Mouse (Mus musculus) E14TG2a.4 (cell line): Measurements from ENCODE around the gene Gstm2.
"Not testable (repeated sequence)": the region's sequence is repeated elsewhere in the genome, so short reads cannot be mapped to it uniquely, and the experiment has no call there.

ENCODE experiments used
- H3K27me3 ChIP-seq: 2 replicates; pipeline ENCODE4 v1.6.1; 2014; ENCODE audit warnings: low read length, control low read depth; ENCODE audit not compliant: insufficient read depth
- H3K36me3 ChIP-seq: 2 replicates; pipeline ENCODE4 v1.6.1; 2014; ENCODE audit warnings: low read length, control low read depth; ENCODE audit not compliant: insufficient read depth
- H3K4me1 ChIP-seq: replicated peaks from 2 replicates; pipeline ENCODE4 v1.6.1; 2014; ENCODE audit warnings: low read depth, low read length, control low read depth
- H3K4me3 ChIP-seq: replicated peaks from 2 replicates; pipeline ENCODE4 v1.5.1; 2014; ENCODE audit warnings: mild to moderate bottlenecking, low read length
- H3K9me3 ChIP-seq: 2 replicates; pipeline ENCODE4 v1.6.1; 2014; ENCODE audit warnings: low read length, control low read depth
- CTCF ChIP-seq: conservative IDR thresholded peaks from 2 replicates; pipeline ENCODE4 v1.5.1; 2014; ENCODE audit warnings: low read length
- NANOG ChIP-seq: IDR thresholded peaks from 2 replicates; pipeline ENCODE4 v1.6.1; 2014; ENCODE audit warnings: borderline replicate concordance, low read length, mixed read lengths
- POU5F1 ChIP-seq: IDR thresholded peaks from 2 replicates; pipeline ENCODE4 v1.6.1; 2014; ENCODE audit warnings: low read length, borderline replicate concordance

Gstm2 gene

GRCm38 (mm10) chr3:108002021-108002420 is 15.8 kb upstream of the Gstm2 start:
- no peaks in the 10 kb centered on the region for H3K27me3 ChIP-seq
- TF ChIP-seq CTCF: no peak
- TF ChIP-seq POU5F1: no peak
- TF ChIP-seq NANOG: no peak
- H3K9me3 ChIP-seq: no peaks in the 10 kb centered on the region
- H3K4me3 ChIP-seq: no peak overlapping the region
- H3K36me3 ChIP-seq: no peaks in the 10 kb centered on the region
- H3K4me1 ChIP-seq: peaks cover 7% of the 10 kb centered on the region

- Histone ChIP-seq H3K4me1 (peaks cover 25% of the 10 kb centered on the region), H3K9me3 (peaks cover 2% of the 10 kb centered on the region), H3K36me3 (no peaks in the 10 kb centered on the region), H3K27me3 (no peaks in the 10 kb centered on the region), H3K4me3 (no peak overlapping the region)
- no peak for TF ChIP-seq NANOG
- TF ChIP-seq POU5F1: no peak
- TF ChIP-seq CTCF: no peak
Observed at GRCm38 (mm10) chr3:107999491-107999890, 13.2 kb upstream of the Gstm2 start.

- Histone ChIP-seq H3K4me3 (no peak overlapping the region), H3K27me3 (no peaks in the 10 kb centered on the region), H3K36me3 (no peaks in the 10 kb centered on the region), H3K4me1 (peaks cover 25% of the 10 kb centered on the region), H3K9me3 (peaks cover 11% of the 10 kb centered on the region)
- TF ChIP-seq CTCF (no peak), NANOG (no peak), POU5F1 (no peak)
Observed at GRCm38 (mm10) chr3:107998591-107998990, 12.3 kb upstream of the Gstm2 start.

GRCm38 (mm10) chr3:107996576-107996975 is 10.3 kb upstream of the Gstm2 start:
- peaks cover 12% of the 10 kb centered on the region for H3K9me3 ChIP-seq
- H3K36me3 ChIP-seq: no peaks in the 10 kb centered on the region
- TF ChIP-seq CTCF: no peak
- no peak for TF ChIP-seq NANOG
- no peak for TF ChIP-seq POU5F1

GRCm38 (mm10) chr3:107995974-107996373 is 9.7 kb upstream of the Gstm2 start:
- not testable (repeated sequence) for H3K27me3 ChIP-seq, H3K4me3 ChIP-seq, H3K36me3 ChIP-seq
- TF ChIP-seq NANOG: peak; percentile 59; the same call in 1 of the 2 replicates
- Histone ChIP-seq H3K9me3 (peaks cover 12% of the 10 kb centered on the region), H3K4me1 (peaks cover 25% of the 10 kb centered on the region)

More at GRCm38 (mm10) chr3:107996576-107996975, 10.3 kb upstream of the Gstm2 start:
- Histone ChIP-seq H3K4me1 (peaks cover 25% of the 10 kb centered on the region), H3K27me3 (no peaks in the 10 kb centered on the region), H3K4me3 (no peak overlapping the region)

GRCm38 (mm10) chr3:107985141-107985540 is 1.1 kb downstream of the Gstm2 start:
- H3K9me3 ChIP-seq, H3K4me3 ChIP-seq: not testable (repeated sequence)
- peaks cover 16% of the 10 kb centered on the region for H3K4me1 ChIP-seq

GRCm38 (mm10) chr3:107984471-107984870 is 1.8 kb downstream of the Gstm2 start:
- H3K4me3 ChIP-seq: no peak overlapping the region
- peaks cover 16% of the 10 kb centered on the region for H3K4me1 ChIP-seq
- H3K27me3 ChIP-seq: 0 out of 2 replicates have a peak, but pooled peaks cover 1% of the 10 kb centered on the region
- H3K9me3 ChIP-seq: no peaks in the 10 kb centered on the region
- no peak for TF ChIP-seq CTCF
- no peak for TF ChIP-seq POU5F1
- TF ChIP-seq NANOG: no peak
- no peaks in the 10 kb centered on the region for H3K36me3 ChIP-seq

More at GRCm38 (mm10) chr3:107985141-107985540, 1.1 kb downstream of the Gstm2 start:
- not testable (repeated sequence) for H3K27me3 ChIP-seq, H3K36me3 ChIP-seq

- 0 out of 2 replicates have a peak, but pooled peaks cover 4% of the 10 kb centered on the region for H3K27me3 ChIP-seq
- H3K4me3 ChIP-seq: no peak overlapping the region
- no peaks in the 10 kb centered on the region for H3K36me3 ChIP-seq
Observed at GRCm38 (mm10) chr3:107983771-107984170, 2.5 kb downstream of the Gstm2 start.

GRCm38 (mm10) chr3:107982726-107983125 is 3.5 kb downstream of the Gstm2 start:
- TF ChIP-seq POU5F1 (no peak), CTCF (no peak), NANOG (no peak)
- Histone ChIP-seq H3K27me3 (0 out of 2 replicates have a peak, but pooled peaks cover 4% of the 10 kb centered on the region), H3K4me3 (no peak overlapping the region), H3K36me3 (no peaks in the 10 kb centered on the region), H3K9me3 (no peaks in the 10 kb centered on the region), H3K4me1 (peaks cover 16% of the 10 kb centered on the region)

More at GRCm38 (mm10) chr3:107983771-107984170, 2.5 kb downstream of the Gstm2 start:
- H3K9me3 ChIP-seq: no peaks in the 10 kb centered on the region
- TF ChIP-seq POU5F1 (no peak), CTCF (no peak), NANOG (no peak)
- peaks cover 16% of the 10 kb centered on the region for H3K4me1 ChIP-seq
